Mouse (Mus musculus): ENCODE measurements around the gene Olfr735.

DNA sequence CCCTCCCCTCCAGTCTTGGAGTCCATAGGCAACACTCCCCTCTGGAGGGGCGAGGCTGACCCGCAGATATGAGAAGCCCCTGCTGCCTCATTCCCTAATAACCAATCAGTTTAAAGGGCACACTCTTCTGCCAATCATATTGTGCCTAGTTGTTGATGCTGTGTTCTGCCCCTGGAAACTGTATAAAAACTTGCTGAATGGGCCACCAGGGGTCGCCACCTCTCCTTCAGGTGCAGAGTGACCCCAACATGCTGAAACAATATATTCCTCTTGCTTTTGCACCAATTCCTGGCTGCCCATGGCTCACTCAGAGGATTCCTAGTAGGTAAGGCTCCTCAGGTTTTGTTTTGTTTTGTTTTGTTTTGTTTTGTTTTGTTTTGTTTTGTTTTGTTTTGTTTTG lies 3.8 kb upstream of the Olfr735 start:
- TF ChIP-seq EP300 (IDR thresholded peaks at IDR 0.05; ENCODE audit: low read depth) = no peak
- peak; percentile 72 for TF ChIP-seq CTCF (IDR thresholded peaks at IDR 0.05; ENCODE audit: low read depth)

All from liver, postnatal 0 days (tissue).